Mouse (Mus musculus) right cerebral cortex, adult 18-20 months (tissue): Measurements from ENCODE around the gene Erbb4.
"Not testable (repeated sequence)": the region's sequence is repeated elsewhere in the genome, so short reads cannot be mapped to it uniquely, and the experiment has no call there.

Source experiments
- DNase-seq: peaks from one replicate; pipeline ENCODE4 v3.0.0; 2022; ENCODE audit warnings: mixed read lengths

The Erbb4 gene

GRCm38 (mm10) chr1:68859480-68859879 is 248.4 kb downstream of the Erbb4 start:
- DNase-seq = no peak

GRCm38 (mm10) chr1:68839352-68839751 is 268.5 kb downstream of the Erbb4 start:
- DNase-seq = no peak

DNA sequence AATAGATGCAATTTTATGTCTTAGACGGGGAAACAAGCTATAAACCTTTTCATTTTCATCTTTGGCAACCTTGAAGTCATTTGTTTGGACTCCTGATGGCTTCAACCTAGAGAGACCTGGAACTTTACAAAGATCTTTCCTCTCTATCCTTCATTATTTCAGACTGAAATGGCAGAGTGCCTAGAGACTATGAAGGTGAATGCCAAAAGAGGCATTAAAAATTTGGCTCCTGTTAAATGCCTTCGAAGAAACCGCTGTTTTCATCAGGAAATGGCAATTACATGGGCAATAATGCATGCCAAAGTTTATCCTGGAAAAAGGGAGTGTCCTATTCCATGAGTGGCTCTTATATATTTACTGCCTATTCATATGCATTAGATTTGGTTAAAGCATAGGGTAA is 273.2 kb downstream of the Erbb4 start:
- DNase-seq = no peak

DNA sequence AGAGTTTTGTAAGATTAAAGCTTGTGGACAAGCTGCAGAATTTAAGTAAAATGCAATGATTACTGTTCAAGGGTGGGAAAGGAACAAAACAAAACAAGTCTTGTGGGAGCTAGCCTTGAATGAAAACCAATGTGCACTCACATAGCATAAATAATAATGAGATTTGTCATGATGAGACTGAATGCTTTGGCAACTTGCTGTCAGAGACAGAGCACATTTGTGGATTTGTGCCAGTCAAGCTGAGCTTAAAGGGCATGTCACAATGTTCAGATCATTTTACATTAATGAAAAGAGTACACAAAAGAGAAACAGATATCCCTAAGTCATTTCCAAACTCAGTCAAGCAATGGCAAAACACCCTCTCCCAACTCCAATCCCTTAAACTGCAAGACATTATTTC is 275.8 kb downstream of the Erbb4 start:
- no peak for DNase-seq

DNA sequence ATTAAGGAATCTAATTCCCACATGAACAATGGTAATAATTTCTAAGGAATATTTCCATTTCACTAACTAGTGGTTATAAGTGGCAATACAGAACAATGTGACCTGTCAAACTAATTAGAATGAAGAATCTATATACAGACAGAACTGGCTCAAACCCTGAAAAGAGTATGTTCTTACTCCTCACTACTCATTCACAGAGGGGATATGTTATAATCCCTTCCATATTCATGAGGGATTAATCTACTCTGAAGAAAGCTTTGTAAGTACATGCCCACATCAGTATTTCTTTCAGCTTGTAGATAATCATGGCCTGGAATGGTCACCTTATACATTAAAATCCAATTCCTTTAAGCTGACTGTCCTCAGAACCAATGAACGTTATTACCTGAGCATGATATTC is 276.3 kb downstream of the Erbb4 start:
- no peak for DNase-seq

GRCm38 (mm10) chr1:68830501-68831239 is 277.2 kb downstream of the Erbb4 start:
- DNase-seq = no peak

- DNase-seq = no peak
Observed at GRCm38 (mm10) chr1:68823116-68823644, 284.7 kb downstream of the Erbb4 start.

GRCm38 (mm10) chr1:68806711-68807110 is 301.1 kb downstream of the Erbb4 start:
- no peak for DNase-seq

DNA sequence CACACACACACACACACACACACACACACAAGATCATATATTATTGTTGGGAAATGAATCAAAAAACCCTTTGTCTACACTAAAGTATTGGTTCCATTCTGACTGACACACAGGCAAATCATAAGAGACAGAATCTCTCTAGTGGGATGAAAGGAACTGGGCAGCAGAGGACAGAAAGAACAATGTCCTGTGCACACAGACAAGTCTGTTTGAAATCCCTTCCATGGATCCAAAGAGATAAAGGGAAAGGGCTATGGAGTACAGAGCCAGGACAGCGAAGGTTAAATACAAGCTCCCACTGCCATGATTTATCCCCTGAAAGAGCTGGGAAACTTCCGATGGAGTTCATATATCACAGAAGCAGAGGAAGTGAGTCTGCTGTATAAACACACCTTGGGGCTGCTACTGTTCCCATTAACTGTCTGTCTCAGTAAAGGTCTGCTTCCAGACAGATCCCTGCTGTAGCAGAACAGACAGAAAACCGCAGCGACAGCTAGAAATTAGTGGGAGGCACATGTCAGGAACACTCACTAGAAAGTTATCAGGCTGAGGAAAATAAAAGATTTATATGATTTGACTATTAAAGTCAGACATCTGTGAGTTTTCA is 320.3 kb downstream of the Erbb4 start:
- DNase-seq = no peak

DNA sequence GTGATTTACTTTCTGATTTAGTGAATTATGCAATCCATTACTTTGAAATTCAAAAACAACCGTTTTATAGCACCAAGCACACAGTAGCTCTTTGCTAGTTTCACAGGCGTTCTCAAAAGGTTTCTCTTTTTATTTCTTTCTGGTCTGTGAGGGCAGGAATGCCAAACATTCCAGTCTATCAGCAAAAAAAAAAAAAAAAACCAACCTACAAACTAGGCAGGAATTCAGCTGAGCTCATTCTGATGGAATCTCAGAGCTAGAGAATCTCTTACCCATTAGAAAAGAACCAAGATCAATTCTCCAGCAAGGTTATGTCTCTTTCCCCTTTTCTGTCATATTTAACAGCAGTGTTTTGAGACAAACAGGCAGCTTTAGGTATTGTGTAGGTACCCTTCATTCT is 327.2 kb downstream of the Erbb4 start:
- DNase-seq = no peak

DNA sequence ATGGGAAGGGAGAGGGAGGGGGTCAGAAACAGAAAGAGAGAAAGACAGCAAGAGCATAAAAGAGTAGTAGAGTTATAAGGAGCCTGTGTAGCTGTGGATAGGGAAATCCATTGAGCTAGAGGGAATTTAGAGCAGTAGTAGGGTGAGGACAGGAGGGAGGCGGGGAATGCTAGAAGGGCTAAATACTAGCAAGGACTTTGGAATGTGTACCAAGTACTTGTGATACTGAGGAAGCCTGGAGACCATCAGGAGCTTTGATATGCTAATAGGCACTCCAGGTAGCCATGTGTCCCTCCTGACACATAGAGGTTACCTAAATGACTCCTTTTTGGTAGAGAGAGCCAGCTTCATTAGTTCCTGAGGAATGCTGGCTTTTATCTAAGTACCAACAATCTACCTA is 327.8 kb downstream of the Erbb4 start:
- DNase-seq = no peak

DNA sequence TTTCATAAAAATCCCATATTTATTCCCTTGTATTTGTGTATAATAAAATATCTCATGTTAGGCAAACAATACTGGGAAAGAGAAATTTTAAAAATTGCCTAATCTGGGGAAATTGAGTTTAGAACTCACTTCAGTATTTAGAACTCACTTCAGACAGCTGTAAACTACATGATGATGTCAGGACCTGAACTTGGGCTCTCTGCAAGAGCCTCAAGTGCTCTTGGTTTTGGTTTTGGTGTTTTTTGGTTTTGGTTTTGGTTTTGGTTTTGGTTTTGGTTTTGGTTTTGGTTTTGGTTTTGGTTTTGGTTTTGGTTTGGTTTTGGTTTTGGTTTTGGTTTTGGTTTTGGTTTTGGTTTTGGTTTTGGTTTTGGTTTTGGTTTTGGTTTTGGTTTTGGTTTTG is 341.8 kb downstream of the Erbb4 start:
- DNase-seq = not testable (repeated sequence)

GRCm38 (mm10) chr1:68762456-68762855 is 345.4 kb downstream of the Erbb4 start:
- DNase-seq = no peak

DNA sequence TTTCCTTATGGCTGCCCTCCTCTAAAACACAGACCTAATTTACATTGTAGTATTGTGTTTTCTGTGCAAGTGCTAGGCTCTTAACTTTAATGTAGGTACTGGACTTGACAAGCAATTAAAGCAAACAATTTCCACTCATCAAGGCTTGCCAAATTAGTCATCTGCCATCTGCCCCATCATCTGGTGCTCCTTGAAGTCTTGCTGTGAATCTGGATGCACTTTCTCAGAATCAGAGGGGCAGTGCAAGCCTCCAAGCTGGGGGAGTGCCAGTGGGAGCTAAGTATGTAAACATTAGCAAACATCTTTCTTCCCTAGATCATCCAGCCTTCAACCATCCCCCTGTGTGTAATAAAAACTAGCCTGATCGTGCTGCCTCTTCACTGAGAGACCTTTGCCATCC is 358.9 kb downstream of the Erbb4 start:
- peak; percentile 8 for DNase-seq

- DNase-seq = no peak
Observed at GRCm38 (mm10) chr1:68681478-68681877, 426.4 kb downstream of the Erbb4 start.

- no peak for DNase-seq
Observed at GRCm38 (mm10) chr1:68674667-68675066, 433.2 kb downstream of the Erbb4 start.

DNA sequence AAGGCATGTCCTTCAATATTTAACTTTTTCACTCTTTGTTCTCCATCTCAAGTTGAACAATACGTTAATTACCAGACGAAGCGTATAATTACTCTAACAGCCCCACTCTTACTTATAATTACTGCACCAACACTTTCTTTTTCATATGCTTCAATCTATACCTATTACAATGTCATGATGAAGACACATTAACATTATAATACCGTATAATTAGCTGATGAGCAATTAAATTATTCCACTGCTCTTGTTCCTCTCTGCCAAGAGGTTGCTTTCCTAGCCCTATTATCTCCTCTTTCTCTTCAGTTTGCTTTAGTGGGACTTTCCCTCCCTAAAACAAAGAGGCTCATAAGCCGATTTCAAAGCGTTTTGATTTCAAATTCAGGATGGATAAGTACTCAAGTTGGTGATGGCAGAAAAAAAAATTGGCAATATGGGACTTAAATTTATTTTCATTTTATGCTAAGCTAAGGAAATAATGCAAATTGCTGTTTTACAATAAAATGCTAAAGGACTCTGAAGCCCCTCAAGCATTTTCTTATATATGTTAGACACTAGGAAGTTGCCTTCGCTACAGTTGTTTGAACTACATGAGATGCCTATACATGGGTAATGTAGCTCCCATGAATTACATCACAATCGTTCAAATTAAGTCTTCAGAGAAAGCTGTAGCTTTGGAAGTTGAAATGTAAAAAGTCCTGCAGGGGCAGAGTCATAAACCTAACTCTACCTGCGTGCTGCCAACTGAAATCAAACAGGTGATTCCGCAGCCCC is 440.8 kb downstream of the Erbb4 start:
- DNase-seq = no peak

GRCm38 (mm10) chr1:68590475-68590874 is 517.4 kb downstream of the Erbb4 start:
- DNase-seq = no peak

GRCm38 (mm10) chr1:68573851-68574540 is 533.9 kb downstream of the Erbb4 start:
- peak; percentile 18 for DNase-seq

GRCm38 (mm10) chr1:68570924-68571323 is 536.9 kb downstream of the Erbb4 start:
- DNase-seq = no peak

GRCm38 (mm10) chr1:68542942-68543341 is 564.9 kb downstream of the Erbb4 start:
- DNase-seq = no peak

- no peak for DNase-seq
Observed at GRCm38 (mm10) chr1:68517820-68518219, 590.0 kb downstream of the Erbb4 start.

DNA sequence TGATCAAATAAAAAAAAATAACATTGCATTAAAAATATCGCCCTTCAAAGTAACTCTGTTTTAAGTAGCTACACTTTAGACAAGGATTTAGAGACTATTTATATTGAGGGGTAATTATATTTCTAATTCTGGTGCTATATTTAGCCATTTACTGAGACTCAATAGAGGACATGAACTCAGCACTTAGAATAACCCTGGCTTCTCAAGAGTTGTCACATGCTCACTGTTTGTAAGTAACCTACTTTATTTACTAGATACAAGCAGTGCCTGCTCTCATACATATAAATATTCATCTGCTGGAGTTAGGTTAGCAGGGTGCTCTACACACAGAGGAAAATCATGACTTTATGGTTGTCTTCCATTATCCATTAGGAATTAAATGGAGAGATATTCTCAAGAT is 604.0 kb downstream of the Erbb4 start:
- DNase-seq = no peak
